Mouse (Mus musculus): ENCODE data around the gene Gpr155. TPM values are rescaled to one million over a fixed set of nuclear protein-coding genes. Genes with fewer than 3 reads are reported as not detected.

Gpr155 gene
- polyA plus RNA-seq, 1 experiment, result 6.2 TPM

- TF ChIP-seq CTCF (conservative IDR thresholded peaks at IDR 0.05; ENCODE audit: insufficient read depth, insufficient read length, low read depth, low read length) (no peak), POLR2A (IDR thresholded peaks at IDR 0.05; ENCODE audit: low read depth, low read length) (no peak)
- H3K4me3 ChIP-seq (ENCODE audit: insufficient read depth, low read depth, low read length), result no peak overlapping the region
- no peaks in the 10 kb centered on the region for H3K36me3 ChIP-seq (ENCODE audit: control insufficient read depth, insufficient read depth, low read length)
- no peak overlapping the region for H3K27ac ChIP-seq (ENCODE audit: insufficient read depth, low read depth, low read length)
- H3K27me3 ChIP-seq (replicated peaks; ENCODE audit: control insufficient read depth, insufficient read depth, low read length), result no peaks in the 10 kb centered on the region
- no peaks in the 10 kb centered on the region for H3K4me1 ChIP-seq (ENCODE audit: control insufficient read depth, insufficient read depth, low read length)
- no peak for DNase-seq
- 77% methylated on average over 9 of the region's 9 CpGs for WGBS
These were observed 14.6 kb downstream of the Gpr155 start for GRCm38 (mm10) chr2:73371530-73372335.

GRCm38 (mm10) chr2:73363448-73363847 lies 22.9 kb downstream of the Gpr155 start:
- DNase-seq, result no peak
- WGBS, result 76% methylated on average over 5 of the region's 5 CpGs
- TF ChIP-seq POLR2A (IDR thresholded peaks at IDR 0.05; ENCODE audit: low read depth, low read length) (no peak), CTCF (conservative IDR thresholded peaks at IDR 0.05; ENCODE audit: insufficient read depth, insufficient read length, low read depth, low read length) (peak; percentile 38)
- Histone ChIP-seq H3K36me3 (ENCODE audit: control insufficient read depth, insufficient read depth, low read length) (no peaks in the 10 kb centered on the region), H3K27me3 (replicated peaks; ENCODE audit: control insufficient read depth, insufficient read depth, low read length) (no peaks in the 10 kb centered on the region), H3K27ac (ENCODE audit: insufficient read depth, low read depth, low read length) (no peak overlapping the region), H3K4me3 (ENCODE audit: insufficient read depth, low read depth, low read length) (no peak overlapping the region), H3K4me1 (ENCODE audit: control insufficient read depth, insufficient read depth, low read length) (peaks cover 4% of the 10 kb centered on the region; the same call in 1 of the 2 replicates)

- Histone ChIP-seq H3K4me1 (ENCODE audit: control insufficient read depth, insufficient read depth, low read length) (peaks cover 4% of the 10 kb centered on the region; the same call in 1 of the 2 replicates), H3K36me3 (ENCODE audit: control insufficient read depth, insufficient read depth, low read length) (no peaks in the 10 kb centered on the region), H3K4me3 (ENCODE audit: insufficient read depth, low read depth, low read length) (no peak overlapping the region), H3K27me3 (replicated peaks; ENCODE audit: control insufficient read depth, insufficient read depth, low read length) (no peaks in the 10 kb centered on the region), H3K27ac (ENCODE audit: insufficient read depth, low read depth, low read length) (no peak overlapping the region)
- DNase-seq, result no peak
- WGBS, result 85% methylated on average over 2 of the region's 2 CpGs
- TF ChIP-seq POLR2A (IDR thresholded peaks at IDR 0.05; ENCODE audit: low read depth, low read length), result no peak
- no peak for TF ChIP-seq CTCF (conservative IDR thresholded peaks at IDR 0.05; ENCODE audit: insufficient read depth, insufficient read length, low read depth, low read length)
These were observed 25.8 kb downstream of the Gpr155 start for GRCm38 (mm10) chr2:73360536-73360935.

GRCm38 (mm10) chr2:73359941-73360340 lies 26.4 kb downstream of the Gpr155 start:
- peaks cover 4% of the 10 kb centered on the region; the same call in 1 of the 2 replicates for H3K4me1 ChIP-seq (ENCODE audit: control insufficient read depth, insufficient read depth, low read length)
- no peaks in the 10 kb centered on the region for H3K27me3 ChIP-seq (replicated peaks; ENCODE audit: control insufficient read depth, insufficient read depth, low read length)
- peak; percentile 58 for DNase-seq
- H3K4me3 ChIP-seq (ENCODE audit: insufficient read depth, low read depth, low read length), result no peak overlapping the region
- H3K36me3 ChIP-seq (ENCODE audit: control insufficient read depth, insufficient read depth, low read length), result no peaks in the 10 kb centered on the region
- H3K27ac ChIP-seq (ENCODE audit: insufficient read depth, low read depth, low read length), result no peak overlapping the region
- 71% methylated on average over 5 of the region's 5 CpGs for WGBS
- no peak for TF ChIP-seq CTCF (conservative IDR thresholded peaks at IDR 0.05; ENCODE audit: insufficient read depth, insufficient read length, low read depth, low read length)
- TF ChIP-seq POLR2A (IDR thresholded peaks at IDR 0.05; ENCODE audit: low read depth, low read length), result no peak

- no peak for DNase-seq
- Histone ChIP-seq H3K27me3 (replicated peaks; ENCODE audit: control insufficient read depth, insufficient read depth, low read length) (no peaks in the 10 kb centered on the region), H3K36me3 (ENCODE audit: control insufficient read depth, insufficient read depth, low read length) (no peaks in the 10 kb centered on the region), H3K4me1 (ENCODE audit: control insufficient read depth, insufficient read depth, low read length) (peaks cover 6% of the 10 kb centered on the region; the same call in 1 of the 2 replicates), H3K27ac (ENCODE audit: insufficient read depth, low read depth, low read length) (no peak overlapping the region), H3K4me3 (ENCODE audit: insufficient read depth, low read depth, low read length) (no peak overlapping the region)
- TF ChIP-seq POLR2A (IDR thresholded peaks at IDR 0.05; ENCODE audit: low read depth, low read length) (no peak), CTCF (conservative IDR thresholded peaks at IDR 0.05; ENCODE audit: insufficient read depth, insufficient read length, low read depth, low read length) (no peak)
- 88% methylated on average over 18 of the region's 18 CpGs for WGBS
These were observed 29.4 kb downstream of the Gpr155 start for GRCm38 (mm10) chr2:73357004-73357403.

- Histone ChIP-seq H3K36me3 (ENCODE audit: control insufficient read depth, insufficient read depth, low read length) (no peaks in the 10 kb centered on the region), H3K4me3 (ENCODE audit: insufficient read depth, low read depth, low read length) (no peak overlapping the region), H3K27ac (ENCODE audit: insufficient read depth, low read depth, low read length) (peak overlapping the region; percentile 19; the same call in 1 of the 2 replicates), H3K27me3 (replicated peaks; ENCODE audit: control insufficient read depth, insufficient read depth, low read length) (no peaks in the 10 kb centered on the region), H3K4me1 (ENCODE audit: control insufficient read depth, insufficient read depth, low read length) (peaks cover 2% of the 10 kb centered on the region; the same call in 1 of the 2 replicates)
- TF ChIP-seq POLR2A (IDR thresholded peaks at IDR 0.05; ENCODE audit: low read depth, low read length) (no peak), CTCF (conservative IDR thresholded peaks at IDR 0.05; ENCODE audit: insufficient read depth, insufficient read length, low read depth, low read length) (no peak)
- 32% methylated on average over 7 of the region's 7 CpGs for WGBS
- peak; percentile 38 for DNase-seq
These were observed 34.4 kb downstream of the Gpr155 start for GRCm38 (mm10) chr2:73351927-73352374.

GRCm38 (mm10) chr2:73351496-73351895 lies 34.9 kb downstream of the Gpr155 start:
- H3K36me3 ChIP-seq (ENCODE audit: control insufficient read depth, insufficient read depth, low read length), result no peaks in the 10 kb centered on the region
- peaks cover 2% of the 10 kb centered on the region; the same call in 1 of the 2 replicates for H3K4me1 ChIP-seq (ENCODE audit: control insufficient read depth, insufficient read depth, low read length)
- 0 out of 2 replicates have a peak overlapping the region, but pooled peaks have one; percentile 19 for H3K27ac ChIP-seq (ENCODE audit: insufficient read depth, low read depth, low read length)
- no peaks in the 10 kb centered on the region for H3K27me3 ChIP-seq (replicated peaks; ENCODE audit: control insufficient read depth, insufficient read depth, low read length)
- WGBS, result 37% methylated on average over 5 of the region's 5 CpGs
- TF ChIP-seq POLR2A (IDR thresholded peaks at IDR 0.05; ENCODE audit: low read depth, low read length) (no peak), CTCF (conservative IDR thresholded peaks at IDR 0.05; ENCODE audit: insufficient read depth, insufficient read length, low read depth, low read length) (no peak)
- DNase-seq, result no peak
- no peak overlapping the region for H3K4me3 ChIP-seq (ENCODE audit: insufficient read depth, low read depth, low read length)

Measured in kidney, adult 2 months (tissue).